Mouse (Mus musculus): ENCODE data around the gene Serp2.
"Not testable (repeated sequence)": the region's sequence is repeated elsewhere in the genome, so short reads cannot be mapped to it uniquely, and the experiment has no call there.

Gene Serp2

GRCm38 (mm10) chr14:76569271-76569961 lies 12.7 kb upstream of the Serp2 start:
- peak; percentile 53 for DNase-seq (ENCODE audit: low read depth, low spot score)

- DNase-seq (ENCODE audit: low read depth, low spot score) = no peak
These were observed 11.9 kb upstream of the Serp2 start for GRCm38 (mm10) chr14:76568548-76568947.

- no peak for DNase-seq (ENCODE audit: low read depth, low spot score)
These were observed 10.6 kb upstream of the Serp2 start for GRCm38 (mm10) chr14:76567280-76567679.

GRCm38 (mm10) chr14:76566711-76567110 lies 10.0 kb upstream of the Serp2 start:
- DNase-seq (ENCODE audit: low read depth, low spot score) = no peak

GRCm38 (mm10) chr14:76566193-76566592 lies 9.5 kb upstream of the Serp2 start:
- no peak for DNase-seq (ENCODE audit: low read depth, low spot score)

GRCm38 (mm10) chr14:76559208-76559607 lies 2.5 kb upstream of the Serp2 start:
- no peak for DNase-seq (ENCODE audit: low read depth, low spot score)

- not testable (repeated sequence) for DNase-seq (ENCODE audit: low read depth, low spot score)
These were observed 1.5 kb upstream of the Serp2 start for GRCm38 (mm10) chr14:76558171-76558570.

GRCm38 (mm10) chr14:76556031-76556851 lies 448 bp downstream of the Serp2 start:
- DNase-seq (ENCODE audit: low read depth, low spot score) = peak; percentile 59

- DNase-seq (ENCODE audit: low read depth, low spot score) = no peak
These were observed 1.2 kb downstream of the Serp2 start for GRCm38 (mm10) chr14:76555263-76556030.

- no peak for DNase-seq (ENCODE audit: low read depth, low spot score)
These were observed 12.6 kb downstream of the Serp2 start for GRCm38 (mm10) chr14:76544136-76544535.

GRCm38 (mm10) chr14:76541341-76541740 lies 15.3 kb downstream of the Serp2 start:
- DNase-seq (ENCODE audit: low read depth, low spot score) = no peak

- DNase-seq (ENCODE audit: low read depth, low spot score) = no peak
These were observed 16.6 kb downstream of the Serp2 start for GRCm38 (mm10) chr14:76540005-76540670.

GRCm38 (mm10) chr14:76536921-76537320 lies 19.8 kb downstream of the Serp2 start:
- no peak for DNase-seq (ENCODE audit: low read depth, low spot score)

- no peak for DNase-seq (ENCODE audit: low read depth, low spot score)
These were observed 21.6 kb downstream of the Serp2 start for GRCm38 (mm10) chr14:76535096-76535495.

- no peak for DNase-seq (ENCODE audit: low read depth, low spot score)
These were observed 23.4 kb downstream of the Serp2 start for GRCm38 (mm10) chr14:76533170-76533815.

GRCm38 (mm10) chr14:76532257-76533169 lies 24.2 kb downstream of the Serp2 start:
- DNase-seq (ENCODE audit: low read depth, low spot score) = peak; percentile 55

GRCm38 (mm10) chr14:76531027-76531660 lies 25.5 kb downstream of the Serp2 start:
- DNase-seq (ENCODE audit: low read depth, low spot score) = no peak

GRCm38 (mm10) chr14:76528641-76529040 lies 28.0 kb downstream of the Serp2 start:
- DNase-seq (ENCODE audit: low read depth, low spot score) = no peak

GRCm38 (mm10) chr14:76527758-76528313 lies 28.9 kb downstream of the Serp2 start:
- no peak for DNase-seq (ENCODE audit: low read depth, low spot score)

Data from CD4-positive, CD25-positive, alpha-beta regulatory T cell, adult 2 months (primary cell).